Mouse (Mus musculus) olfactory bulb, adult 2 months (tissue): ENCODE data around the gene Ptpn1.

Experiments used
- CTCF ChIP-seq: fragments of 200-500 bp; IDR thresholded peaks from 2 replicates; pipeline ENCODE4 v1.5.1; 2012; ENCODE audit warnings: low read depth, mild to moderate bottlenecking, low read length, moderate library complexity; ENCODE audit not compliant: insufficient read depth
- POLR2A ChIP-seq: fragments of 200-500 bp; IDR thresholded peaks from 2 replicates; pipeline ENCODE4 v1.6.1; 2012; ENCODE audit warnings: mild to moderate bottlenecking, low read depth, low read length, moderate library complexity; ENCODE audit not compliant: insufficient read depth

DNA sequence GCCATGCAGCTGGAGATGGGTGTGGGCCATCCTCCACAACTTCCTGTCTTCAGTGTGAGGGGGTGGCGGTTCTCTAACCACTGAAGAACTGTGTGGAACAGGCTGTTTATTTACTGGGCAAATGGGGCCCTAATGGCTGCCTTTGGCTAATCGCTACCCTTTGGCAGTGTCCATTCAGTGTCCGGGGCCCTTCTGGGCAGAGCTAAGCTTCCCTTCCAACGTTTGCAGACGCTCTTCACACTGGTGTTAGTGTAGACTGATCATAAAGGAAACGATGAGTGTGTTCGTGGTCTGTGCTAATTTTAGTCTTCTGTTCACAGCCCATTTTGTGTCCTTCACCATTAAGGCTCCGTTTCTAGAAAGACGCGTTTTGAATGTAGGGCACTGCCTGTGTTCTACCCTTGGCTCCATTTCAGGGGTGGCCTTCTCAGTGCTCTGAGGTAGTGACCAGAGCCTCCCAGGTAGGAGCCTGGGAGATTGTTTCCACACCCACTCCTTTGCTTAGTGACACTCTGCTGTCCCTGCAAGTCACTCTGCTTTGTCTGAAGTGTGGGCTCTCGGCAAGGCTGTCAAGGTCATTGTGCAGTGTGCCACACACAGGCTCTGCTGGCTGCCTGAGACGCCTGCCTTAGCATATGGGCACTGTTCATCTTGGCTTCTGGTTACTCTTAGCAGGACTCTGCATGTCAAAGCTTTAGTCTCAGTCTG lies 11.2 kb downstream of the Ptpn1 start:
- no peak for TF ChIP-seq POLR2A
- TF ChIP-seq CTCF, result no peak
